Mouse (Mus musculus): ENCODE data around the gene Fam53b. TPM values are rescaled to one million over a fixed set of nuclear protein-coding genes. Genes with fewer than 3 reads are reported as not detected.
"Not testable (repeated sequence)": the region's sequence is repeated elsewhere in the genome, so short reads cannot be mapped to it uniquely, and the experiment has no call there.

The Fam53b gene
- total RNA-seq, 2 experiments from 2014 or later = 29.6 to 38.3 TPM

DNA sequence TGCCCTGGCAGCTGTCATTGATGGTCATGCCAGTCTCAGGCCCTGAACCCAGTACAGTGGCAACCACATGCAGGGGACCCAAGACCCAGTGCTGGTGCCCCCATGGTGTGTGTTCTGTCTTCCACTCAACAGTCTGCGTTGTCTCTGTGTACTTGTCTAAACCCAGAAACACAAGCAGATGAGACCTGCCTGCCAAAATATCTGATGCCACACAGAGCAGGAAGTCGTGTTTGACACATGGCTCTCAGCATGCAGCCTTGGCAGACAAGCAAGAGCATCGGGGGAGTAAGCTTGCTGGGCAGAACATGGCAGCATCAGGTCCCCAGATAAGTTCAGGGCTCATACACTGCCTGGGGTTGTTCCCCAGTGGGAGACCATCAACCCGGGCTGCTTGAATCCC lies 134.6 kb downstream of the Fam53b start:
- no peak for DNase-seq

DNA sequence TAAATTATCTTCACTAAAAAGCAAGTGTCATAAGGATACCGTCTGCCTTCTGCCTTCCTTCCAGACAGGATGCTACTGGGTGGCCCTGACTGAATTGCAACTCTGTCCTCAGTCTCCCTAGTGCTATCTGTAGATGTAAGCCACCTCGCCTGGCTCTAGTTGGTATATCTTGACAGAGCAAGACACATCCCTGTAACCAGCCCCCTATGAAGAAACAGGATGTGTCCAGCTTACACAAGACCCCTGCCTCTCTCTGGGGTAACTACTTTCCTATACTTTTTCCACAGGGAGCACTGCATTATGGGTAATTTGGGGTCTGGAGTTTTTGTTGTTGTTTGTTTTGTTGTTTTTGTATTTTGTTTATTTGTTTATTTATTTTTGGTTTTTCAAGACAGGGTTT lies 137.8 kb downstream of the Fam53b start:
- no peak for DNase-seq

GRCm38 (mm10) chr7:132673931-132674755 lies 139.5 kb downstream of the Fam53b start:
- peak; percentile 87 for DNase-seq

GRCm38 (mm10) chr7:132672481-132672959 lies 141.2 kb downstream of the Fam53b start:
- peak; percentile 56 for DNase-seq

DNA sequence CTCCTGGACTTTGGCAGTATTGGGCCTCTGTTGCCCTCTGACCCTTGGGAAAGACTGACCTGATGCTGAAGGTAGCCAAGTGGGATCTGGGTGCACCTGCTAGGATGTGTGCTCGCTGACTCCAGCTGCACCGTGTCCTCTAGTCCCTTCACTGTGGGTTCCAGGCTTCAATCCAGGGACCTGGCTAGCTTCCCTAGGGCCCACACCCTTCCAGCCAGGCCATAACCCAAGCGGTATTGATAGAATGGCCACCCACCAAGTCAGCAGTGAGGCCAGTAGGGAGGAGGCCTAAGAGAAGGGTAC lies 142.9 kb downstream of the Fam53b start:
- DNase-seq = peak; percentile 68

- DNase-seq = peak; percentile 33
Observed at GRCm38 (mm10) chr7:132669999-132670862, 143.5 kb downstream of the Fam53b start.

- peak; percentile 66 for DNase-seq
Observed at GRCm38 (mm10) chr7:132668604-132669003, 145.1 kb downstream of the Fam53b start.

DNA sequence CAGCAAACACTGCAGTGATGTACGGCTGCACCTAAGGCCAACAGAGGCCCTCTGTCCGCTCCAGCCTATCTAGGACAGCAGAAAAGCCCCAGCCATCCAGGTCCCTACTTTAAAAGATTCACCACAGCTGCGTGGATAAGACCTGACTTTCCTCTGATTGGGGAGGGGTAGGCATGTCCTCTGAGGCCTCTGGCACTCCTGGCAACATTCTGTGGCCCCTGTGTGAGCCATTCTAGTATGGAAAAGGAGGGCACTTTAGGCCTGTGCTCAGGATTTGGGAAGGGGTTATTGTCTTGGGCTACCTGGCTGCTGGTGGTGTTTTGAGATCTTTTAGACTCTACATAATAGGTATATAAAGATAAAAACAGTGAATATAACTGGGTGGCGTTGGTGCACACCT lies 147.2 kb downstream of the Fam53b start:
- DNase-seq = no peak

GRCm38 (mm10) chr7:132665664-132666382 lies 147.9 kb downstream of the Fam53b start:
- DNase-seq = no peak

DNA sequence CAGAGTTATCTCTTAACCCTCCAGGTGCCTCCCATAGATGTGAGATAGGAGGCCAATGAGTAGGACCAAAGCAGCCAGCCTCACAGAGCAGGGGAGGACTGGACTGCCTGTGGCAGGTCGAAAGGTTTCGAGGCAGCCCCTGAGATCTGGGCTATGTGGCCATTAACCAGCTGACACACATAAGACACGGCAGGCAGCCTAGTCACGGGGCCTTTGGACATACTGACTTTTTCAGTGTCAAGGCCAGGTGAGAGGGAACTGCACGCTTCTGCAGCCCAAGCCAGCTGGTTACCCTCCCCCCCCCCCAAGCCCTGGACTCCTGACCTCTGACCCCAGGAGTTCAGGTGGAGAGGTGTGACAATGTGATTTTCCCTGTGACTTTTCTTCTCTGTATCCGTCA lies 148.9 kb downstream of the Fam53b start:
- DNase-seq = no peak

DNA sequence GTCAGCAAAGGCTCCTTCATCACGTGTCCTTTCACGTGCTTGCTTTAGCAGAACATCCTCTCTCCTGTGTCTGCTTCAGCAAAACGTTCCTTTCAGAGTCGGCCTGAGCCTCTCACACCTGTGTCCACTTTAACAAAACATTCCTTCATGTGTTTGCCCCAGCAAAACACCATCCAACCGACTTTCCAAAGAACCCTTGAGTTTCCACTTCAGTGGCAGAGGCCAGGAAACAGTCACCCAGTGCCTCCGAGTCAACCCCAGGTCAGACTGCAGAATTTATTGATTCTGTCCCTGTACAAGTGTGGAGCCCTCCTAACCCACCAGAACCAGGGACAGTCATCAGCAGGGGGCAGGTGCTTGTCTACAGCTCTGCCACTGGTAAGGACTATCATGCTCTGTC lies 150.9 kb downstream of the Fam53b start:
- not testable (repeated sequence) for DNase-seq

Other genes starting within 250 kb of the Fam53b start
- gene Oat, start 237.5 kb downstream of the Fam53b start, total RNA-seq (2021) = 100 to 1,000 TPM; 153 to 156 TPM
- gene Nkx1-2, start 214.2 kb downstream of the Fam53b start, total RNA-seq (2021) = not detected
- 10 to 100 TPM; 21.4 to 25.4 TPM for gene Lhpp, start 203.2 kb downstream of the Fam53b start, total RNA-seq (2021)
- 10 to 100 TPM; 17.3 to 19.7 TPM for gene Eef1akmt2, start 38.8 kb upstream of the Fam53b start, total RNA-seq (2021)
- gene Abraxas2, start 45.3 kb upstream of the Fam53b start, total RNA-seq (2021) = 10 to 100 TPM; 24.5 to 24.7 TPM
- 10 to 100 TPM; 35.0 to 36.1 TPM for gene Zranb1, start 117.3 kb upstream of the Fam53b start, total RNA-seq (2021)